Mouse (Mus musculus) liver, adult (tissue): ENCODE measurements around the gene Rtn4r.

ENCODE experiments used
- GATA4 ChIP-seq: IDR thresholded peaks from 2 replicates; pipeline ENCODE4 v1.6.1; 2014; ENCODE audit warnings: mild to moderate bottlenecking, low read length; ENCODE audit not compliant: insufficient replicate concordance

Rtn4r gene

DNA sequence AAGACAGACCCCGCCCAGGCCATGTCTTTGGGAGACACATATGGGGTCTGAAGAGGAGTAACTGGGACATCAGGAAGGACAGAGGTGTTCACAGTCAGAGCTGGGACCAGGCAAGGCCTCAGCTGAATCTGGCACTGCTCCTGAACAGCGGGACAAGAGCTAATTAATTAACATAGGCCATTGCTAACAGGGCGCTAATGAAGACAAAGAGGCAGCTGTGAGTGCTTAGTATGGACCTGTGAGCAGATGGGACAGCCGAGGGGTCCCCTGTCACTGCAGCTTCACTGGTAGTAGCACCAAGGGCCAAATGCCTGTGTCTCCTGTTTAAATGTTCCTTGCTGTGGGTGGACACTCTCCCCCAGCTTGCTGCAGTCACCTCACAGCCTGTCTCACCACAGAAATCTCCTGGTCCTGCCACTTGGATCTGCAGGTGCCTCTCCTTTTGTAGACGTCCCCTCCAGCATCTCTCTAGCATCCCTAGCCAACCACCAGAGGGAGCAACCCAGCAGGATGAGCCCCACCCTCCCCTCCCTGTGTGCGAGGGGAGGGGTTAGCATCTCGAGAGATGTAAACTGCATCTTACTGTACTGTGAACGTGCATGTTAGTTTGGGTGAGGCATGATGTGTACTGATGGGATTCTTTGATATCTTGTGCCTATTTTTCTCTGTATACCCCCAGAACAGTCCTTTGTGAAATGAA is 8.3 kb upstream of the Rtn4r start:
- no peak for TF ChIP-seq GATA4

DNA sequence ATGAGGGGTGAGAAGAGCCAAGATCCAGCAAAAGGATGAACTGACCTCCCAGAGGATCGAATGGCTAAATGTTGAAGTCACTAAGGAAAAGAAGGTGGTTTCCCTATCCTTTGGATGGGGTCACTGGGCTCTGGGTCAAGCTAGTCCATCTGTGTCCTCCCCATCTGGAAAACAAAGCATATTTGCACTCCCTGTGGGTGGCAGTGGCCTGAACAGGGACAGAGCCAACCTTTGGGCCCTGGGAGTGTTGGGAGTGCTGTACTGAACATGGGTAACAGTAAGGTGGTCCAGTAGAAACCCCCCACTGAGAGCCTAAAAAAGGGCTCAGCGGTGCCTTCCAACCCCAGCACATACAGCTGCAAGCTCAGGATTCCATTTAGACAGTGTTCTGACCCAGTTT is 4.7 kb upstream of the Rtn4r start:
- no peak for TF ChIP-seq GATA4

DNA sequence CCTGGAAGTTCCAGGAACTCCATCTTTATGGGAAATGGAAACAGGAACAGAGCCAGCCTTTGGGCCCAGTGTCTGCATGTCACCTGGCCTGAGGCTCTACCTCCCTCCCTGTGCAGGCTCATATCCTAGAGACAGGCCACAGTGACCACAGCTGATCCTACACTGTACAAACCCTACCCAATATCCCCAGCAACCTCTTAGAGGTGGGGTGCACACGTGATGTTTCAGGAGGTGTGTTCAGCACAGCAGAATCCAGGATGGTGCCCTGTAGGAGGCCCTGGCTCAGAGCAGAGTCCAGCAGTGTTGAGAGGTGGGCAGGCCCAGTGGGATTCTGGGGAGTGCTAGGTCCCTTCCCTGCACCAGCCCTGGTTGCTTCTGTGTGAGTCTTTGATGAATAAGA is 4.0 kb upstream of the Rtn4r start:
- no peak for TF ChIP-seq GATA4

DNA sequence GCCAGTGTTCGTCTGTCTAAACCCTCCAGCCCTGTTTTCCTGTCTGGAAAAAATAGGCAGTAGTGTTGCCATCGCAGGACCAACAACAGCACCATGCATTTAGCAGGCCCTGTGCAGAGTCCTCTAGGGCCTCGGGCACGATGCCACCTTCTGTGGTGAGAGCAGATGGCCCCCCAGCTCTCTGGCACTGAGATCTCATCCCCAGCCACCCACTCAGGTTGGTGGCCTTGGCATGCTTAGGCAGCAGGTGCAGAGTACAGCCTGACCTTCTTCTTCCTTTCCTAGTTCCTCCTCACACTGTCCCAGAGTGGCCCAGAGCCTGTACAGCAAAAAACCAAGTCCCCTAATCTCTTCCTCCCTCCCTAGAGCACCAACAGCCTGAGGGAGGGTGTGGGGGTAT is 3.4 kb upstream of the Rtn4r start:
- no peak for TF ChIP-seq GATA4

DNA sequence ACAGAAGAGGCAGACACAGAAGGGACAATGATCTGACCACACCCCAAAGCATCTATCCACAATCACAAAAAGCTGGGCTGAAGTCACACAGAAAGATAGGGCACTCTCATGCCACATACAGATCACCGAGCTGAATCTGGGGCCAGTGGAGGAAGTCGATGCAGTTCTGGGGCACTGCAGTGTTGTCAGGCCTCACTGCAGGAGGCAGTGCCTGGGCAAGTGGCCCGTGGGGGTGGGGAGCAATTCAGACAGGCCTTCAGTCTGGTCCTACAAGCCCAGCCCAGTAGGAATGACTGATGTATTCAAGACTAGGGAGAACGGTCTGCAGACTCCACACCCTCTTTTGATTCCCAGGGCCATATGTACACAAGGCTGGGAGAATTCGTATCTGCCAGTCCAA is 2.8 kb upstream of the Rtn4r start:
- no peak for TF ChIP-seq GATA4

DNA sequence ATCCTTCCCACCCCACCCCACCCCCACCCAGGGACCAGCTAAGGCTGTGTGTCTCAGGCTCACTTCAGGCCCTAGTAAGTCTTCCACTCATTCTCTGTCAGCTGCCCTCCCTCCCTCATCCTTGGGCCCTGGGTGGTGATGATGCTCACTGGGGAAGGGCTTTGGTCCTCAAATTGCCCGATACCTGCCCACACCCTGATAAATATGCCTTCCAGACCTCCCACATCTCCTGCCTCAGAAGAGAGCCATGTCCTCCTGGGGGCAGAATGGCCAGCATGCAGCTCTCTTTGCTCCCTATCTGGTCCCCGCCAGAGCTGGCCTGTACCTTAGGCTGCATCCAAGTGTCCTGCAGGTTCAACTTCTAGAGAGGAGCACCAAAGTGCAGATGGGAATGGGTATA is 2.3 kb upstream of the Rtn4r start:
- TF ChIP-seq GATA4: no peak

DNA sequence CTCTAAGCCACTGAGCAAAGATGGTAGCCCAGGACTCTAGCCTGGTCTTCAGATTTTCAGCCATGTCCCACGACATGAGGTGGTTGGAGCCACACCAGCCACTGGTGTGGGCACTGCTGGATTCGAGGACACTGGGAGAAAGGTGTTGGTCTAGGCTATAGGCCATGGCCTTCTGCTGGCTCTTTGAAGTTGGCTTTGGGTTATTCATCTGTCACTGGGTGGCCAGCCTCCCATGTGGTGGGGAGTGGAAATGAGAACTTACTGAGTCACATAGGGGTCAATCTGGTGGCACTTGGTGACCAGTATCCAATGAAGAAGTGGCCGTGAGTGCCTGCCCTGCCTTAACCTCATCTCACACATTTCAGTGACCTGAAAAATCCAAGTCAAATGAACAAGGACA is 1.2 kb upstream of the Rtn4r start:
- no peak for TF ChIP-seq GATA4

DNA sequence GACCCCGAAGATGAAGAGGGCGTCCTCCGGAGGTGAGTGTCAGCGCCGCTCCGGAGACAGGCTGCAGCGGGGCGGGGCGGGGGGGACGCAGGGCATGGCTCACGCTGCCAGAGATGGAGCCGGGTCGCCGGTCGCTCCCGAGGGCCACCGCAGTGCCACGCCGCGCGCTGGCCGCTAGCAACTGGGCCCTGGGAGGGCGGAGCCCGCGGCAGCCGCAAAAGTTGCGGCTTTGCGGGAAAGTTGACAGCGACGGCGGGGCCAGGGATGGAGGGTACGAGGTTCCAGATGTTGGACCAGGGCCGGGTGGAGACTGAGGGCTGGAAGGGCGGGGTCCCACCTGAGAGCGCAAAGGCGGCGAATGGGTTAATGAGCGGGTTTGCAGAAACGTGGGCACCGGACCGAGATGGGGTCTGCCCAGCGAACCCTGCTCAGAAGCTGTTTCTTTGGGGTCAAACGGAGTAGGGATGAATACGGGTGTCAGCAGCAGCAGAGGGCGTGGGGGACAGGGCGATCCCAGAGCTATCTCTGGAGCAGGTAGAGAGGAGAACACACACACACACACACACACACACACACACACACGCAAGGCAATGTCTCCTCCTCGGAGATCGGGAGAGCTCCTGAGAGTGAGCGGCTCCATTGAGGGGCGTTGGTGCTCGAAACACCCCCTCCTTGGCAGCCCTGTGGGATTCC is 575 bp downstream of the Rtn4r start:
- no peak for TF ChIP-seq GATA4

DNA sequence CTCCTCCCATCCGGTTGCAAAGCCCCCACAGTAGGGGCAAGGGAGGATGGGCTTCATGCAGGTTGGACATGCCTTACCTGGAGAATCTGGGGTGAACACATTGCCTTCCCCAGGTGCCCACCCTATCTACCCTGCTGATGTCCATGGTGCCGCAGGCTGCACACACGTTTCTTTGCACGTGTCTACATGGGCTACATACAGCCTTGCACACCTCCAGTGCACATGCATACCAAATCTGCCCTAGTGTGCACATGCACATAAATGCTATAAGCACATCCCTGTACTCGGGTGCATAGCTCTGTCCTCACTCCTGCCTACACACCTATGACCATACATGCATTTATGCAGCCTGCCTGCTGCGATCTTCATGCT is 1.1 kb downstream of the Rtn4r start:
- no peak for TF ChIP-seq GATA4

DNA sequence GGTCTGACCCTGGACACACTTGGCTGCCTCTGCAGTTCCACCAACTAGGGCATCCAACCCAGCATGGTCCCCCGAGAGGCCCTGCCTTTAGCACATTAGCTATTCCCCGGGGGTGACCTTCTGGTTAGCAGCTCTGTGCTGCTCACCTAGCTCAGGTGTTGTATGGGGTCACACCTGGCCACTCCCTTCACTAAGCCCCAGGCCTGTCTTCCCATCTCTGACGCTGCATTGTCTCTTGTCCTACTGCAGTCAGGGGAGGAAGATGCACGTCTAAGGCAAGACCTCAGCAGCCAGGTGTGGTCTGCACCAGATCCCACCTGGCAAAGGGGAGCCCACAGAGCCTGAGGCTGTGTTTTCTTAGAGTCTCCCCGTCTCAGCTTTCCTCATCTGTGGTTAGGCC is 2.0 kb downstream of the Rtn4r start:
- TF ChIP-seq GATA4: no peak

DNA sequence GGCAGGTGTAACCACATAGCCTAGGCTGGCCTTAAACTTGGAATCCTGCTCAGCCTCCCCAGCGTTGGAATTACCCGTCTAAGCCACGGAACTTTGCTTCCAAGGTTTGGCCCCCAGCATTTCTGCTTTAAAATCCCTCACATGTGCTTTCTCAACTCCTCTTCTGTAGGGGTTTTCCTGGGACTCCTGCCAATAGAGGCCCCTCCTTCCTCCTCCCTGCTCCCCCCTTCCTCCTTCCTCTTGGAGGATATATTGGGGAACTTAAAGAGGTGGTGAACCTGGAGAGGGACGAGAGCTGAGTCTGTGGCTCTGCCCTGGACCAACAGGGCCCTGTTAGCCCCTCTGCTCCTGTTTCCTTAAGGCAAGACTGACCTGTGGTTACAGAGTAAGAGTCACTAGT is 2.8 kb downstream of the Rtn4r start:
- no peak for TF ChIP-seq GATA4

DNA sequence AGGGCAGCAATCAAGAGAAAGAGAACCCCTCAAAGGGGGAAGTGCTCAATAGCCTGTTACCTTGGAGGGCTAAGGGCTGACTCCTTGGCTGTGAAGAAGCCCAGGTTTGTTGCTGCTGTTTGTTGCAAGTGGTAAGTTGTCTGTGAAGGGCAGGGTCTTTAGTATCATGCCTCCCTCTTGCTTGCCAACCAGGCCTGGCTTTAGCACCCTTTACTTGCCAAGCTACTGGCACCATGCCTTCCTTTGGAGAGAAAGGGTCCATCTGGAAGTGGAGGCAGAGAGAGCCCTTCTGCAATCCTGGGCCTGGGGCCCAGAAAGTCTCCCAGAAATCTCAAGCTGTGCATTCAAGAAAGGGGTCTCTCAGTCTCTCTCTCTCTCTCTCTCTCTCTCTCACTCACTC is 3.3 kb downstream of the Rtn4r start:
- no peak for TF ChIP-seq GATA4

DNA sequence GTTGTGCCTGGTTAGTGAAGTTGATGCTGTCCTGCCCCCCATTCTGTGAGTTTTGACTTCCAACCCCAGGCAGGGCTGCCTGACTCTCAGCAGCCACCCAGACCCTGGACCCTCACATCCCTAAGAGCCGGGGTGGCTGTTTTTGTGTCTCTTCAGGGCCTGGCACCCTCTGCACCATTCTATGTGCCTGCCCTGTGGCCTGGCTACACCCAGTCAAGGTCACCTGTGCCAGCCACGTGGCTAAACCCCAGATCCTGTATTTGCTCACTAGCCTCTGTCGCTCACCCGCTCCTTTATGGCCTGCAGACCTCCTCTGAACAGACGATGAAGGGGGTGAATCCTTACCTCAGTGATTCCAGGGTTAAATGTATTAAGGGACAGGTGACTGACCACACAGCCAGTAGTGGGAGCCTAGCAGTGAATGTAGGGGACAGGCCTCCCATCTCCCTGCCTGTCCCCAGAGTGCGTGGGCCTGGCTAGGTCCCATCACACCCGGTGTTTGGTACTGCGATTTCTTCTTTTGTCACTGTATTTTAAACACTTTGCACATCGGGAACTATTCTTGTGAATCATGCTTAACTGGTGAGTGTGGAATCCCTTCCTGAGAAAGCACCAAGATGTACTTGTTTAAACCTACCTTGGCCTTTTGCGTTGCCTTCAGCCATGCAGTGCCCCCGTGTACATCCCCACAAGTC is 4.0 kb downstream of the Rtn4r start:
- TF ChIP-seq GATA4: no peak

DNA sequence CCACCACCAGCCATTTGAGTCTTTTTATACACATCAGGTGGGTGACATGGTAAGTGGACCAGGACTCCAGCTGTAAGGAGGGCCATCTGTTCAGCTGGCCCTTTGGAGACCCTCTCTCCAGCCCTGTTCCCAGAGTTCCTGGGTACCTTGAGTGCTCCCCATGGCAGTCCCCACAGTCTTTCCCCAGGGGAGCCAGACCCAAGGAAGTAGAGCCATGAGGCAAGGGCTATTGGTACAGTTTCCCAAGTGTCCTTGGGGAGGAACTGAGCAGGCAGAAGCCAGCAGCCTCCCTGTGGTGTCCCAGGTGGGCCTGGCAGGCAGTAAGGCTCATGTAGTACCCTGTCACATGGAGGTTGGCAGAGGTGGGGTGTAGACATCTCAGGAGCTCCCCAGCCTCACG is 4.6 kb downstream of the Rtn4r start:
- no peak for TF ChIP-seq GATA4

DNA sequence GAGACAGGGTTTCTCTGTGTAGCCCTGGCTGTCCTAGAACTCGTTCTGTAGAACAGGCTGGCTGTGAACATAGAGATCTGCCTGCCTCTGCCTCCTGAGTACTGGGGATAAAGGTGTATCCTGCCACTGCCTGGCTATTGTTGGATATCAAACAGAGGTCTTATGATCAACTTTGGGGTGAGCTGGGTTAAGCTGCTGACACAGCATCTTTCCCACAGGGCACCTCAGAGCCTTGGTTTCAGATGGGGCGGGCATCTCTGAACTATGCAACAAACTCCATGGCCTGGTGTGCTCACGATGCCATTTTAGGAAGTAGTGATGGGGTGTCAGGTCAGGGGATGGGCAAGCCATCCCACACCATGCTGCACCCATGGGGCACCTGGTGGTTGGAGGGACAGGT is 5.1 kb downstream of the Rtn4r start:
- no peak for TF ChIP-seq GATA4

DNA sequence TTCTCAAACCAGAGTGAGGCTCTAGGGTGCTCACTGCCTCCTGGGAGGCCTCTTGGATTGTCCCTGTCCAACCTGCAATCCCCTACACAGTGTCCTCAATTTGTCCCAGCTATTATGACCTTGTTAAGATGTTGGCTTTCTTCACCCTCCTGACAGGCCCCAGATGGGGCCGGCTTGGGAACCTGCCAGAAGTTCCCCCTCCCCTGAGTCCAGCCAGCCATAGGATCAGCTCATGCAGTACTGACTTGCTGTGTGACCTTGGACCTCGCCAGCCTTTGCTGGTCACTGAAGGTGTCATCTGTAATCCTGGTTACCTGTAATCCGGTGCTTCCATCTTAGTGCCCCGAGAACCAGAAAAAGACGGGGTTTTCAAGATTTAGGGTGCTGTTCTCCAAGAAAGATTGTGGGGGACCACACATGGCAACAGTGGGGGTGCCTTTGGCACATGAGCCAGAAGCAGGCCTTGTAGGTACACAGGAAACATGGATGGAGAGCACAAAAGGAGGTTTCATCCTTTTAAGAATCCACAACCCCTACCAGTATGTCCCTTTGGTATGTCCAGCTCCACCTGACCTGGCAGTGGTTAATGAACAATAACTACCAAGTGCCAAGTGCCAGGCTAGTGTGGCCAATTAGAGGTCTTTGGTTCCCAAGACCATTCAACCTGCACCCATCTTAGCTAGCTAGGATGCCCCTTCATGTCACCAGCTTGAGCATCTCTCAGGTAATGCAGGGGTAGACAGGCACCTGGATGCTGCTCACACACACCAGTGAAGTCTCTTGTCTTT is 5.9 kb downstream of the Rtn4r start:
- no peak for TF ChIP-seq GATA4

DNA sequence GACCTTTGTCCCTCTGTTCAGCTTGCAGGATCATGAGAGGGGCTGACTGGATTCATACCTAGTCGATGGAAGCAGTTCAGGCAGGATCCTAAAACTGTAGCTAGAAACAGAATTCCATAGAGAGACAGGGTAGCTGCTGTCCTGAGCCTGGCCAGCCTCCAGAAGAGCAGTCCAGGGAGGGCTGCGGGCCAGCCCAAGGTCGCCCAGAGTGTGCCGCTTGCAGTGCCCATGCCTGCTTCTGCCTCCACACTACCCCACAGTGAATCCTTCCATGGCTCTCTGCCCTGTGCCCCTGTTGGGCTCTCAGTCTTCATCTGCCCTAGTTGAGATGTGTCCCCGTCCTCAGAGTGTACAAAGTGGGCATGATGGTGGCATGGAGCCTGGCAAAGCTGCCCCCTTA is 7.8 kb downstream of the Rtn4r start:
- TF ChIP-seq GATA4: no peak
